Mouse (Mus musculus) splenic B cell, adult 2 months (primary cell): ENCODE data around the gene H2-Oa.

Experiments used
- DNase-seq: peaks from one replicate; pipeline ENCODE4 v3.0.0-alpha.2; 2011; ENCODE audit warnings: low read depth, low spot score
- H3K27me3 ChIP-seq: 2 replicates; pipeline ENCODE4 v1.6.1; 2012; ENCODE audit warnings: mild to moderate bottlenecking, low read length, moderate library complexity, mixed read lengths; ENCODE audit not compliant: control insufficient read depth, poor library complexity, insufficient read depth, severe bottlenecking
- H3K36me3 ChIP-seq: 2 replicates; pipeline ENCODE4 v1.6.1; 2012; ENCODE audit warnings: mild to moderate bottlenecking, low read length, moderate library complexity, mixed read lengths; ENCODE audit not compliant: control insufficient read depth, poor library complexity, insufficient read depth, severe bottlenecking

The H2-Oa gene

GRCm38 (mm10) chr17:34109038-34109805 lies 17.1 kb downstream of the H2-Oa start:
- DNase-seq, result peak; percentile 72
- peaks cover 30% of the 10 kb centered on the region for H3K36me3 ChIP-seq
- no peaks in the 10 kb centered on the region for H3K27me3 ChIP-seq

GRCm38 (mm10) chr17:34109806-34110195 lies 17.7 kb downstream of the H2-Oa start:
- peaks cover 35% of the 10 kb centered on the region for H3K36me3 ChIP-seq
- DNase-seq, result no peak
- H3K27me3 ChIP-seq, result no peaks in the 10 kb centered on the region

GRCm38 (mm10) chr17:34110309-34110708 lies 18.2 kb downstream of the H2-Oa start:
- Histone ChIP-seq H3K27me3 (no peaks in the 10 kb centered on the region), H3K36me3 (peaks cover 40% of the 10 kb centered on the region)
- no peak for DNase-seq

- DNase-seq, result no peak
- peaks cover 63% of the 10 kb centered on the region for H3K36me3 ChIP-seq
- H3K27me3 ChIP-seq, result no peaks in the 10 kb centered on the region
Observed at GRCm38 (mm10) chr17:34114114-34114513, 22.0 kb downstream of the H2-Oa start.

GRCm38 (mm10) chr17:34116736-34117370 lies 24.7 kb downstream of the H2-Oa start:
- no peaks in the 10 kb centered on the region for H3K27me3 ChIP-seq
- H3K36me3 ChIP-seq, result peaks cover 55% of the 10 kb centered on the region
- DNase-seq, result peak; percentile 71

GRCm38 (mm10) chr17:34117421-34118112 lies 25.4 kb downstream of the H2-Oa start:
- H3K27me3 ChIP-seq, result no peaks in the 10 kb centered on the region
- H3K36me3 ChIP-seq, result peaks cover 49% of the 10 kb centered on the region
- peak; percentile 66 for DNase-seq

GRCm38 (mm10) chr17:34118113-34118872 lies 26.2 kb downstream of the H2-Oa start:
- peak; percentile 59 for DNase-seq
- Histone ChIP-seq H3K36me3 (peaks cover 41% of the 10 kb centered on the region), H3K27me3 (no peaks in the 10 kb centered on the region)

- no peak for DNase-seq
- H3K36me3 ChIP-seq, result peaks cover 36% of the 10 kb centered on the region
- no peaks in the 10 kb centered on the region for H3K27me3 ChIP-seq
Observed at GRCm38 (mm10) chr17:34118873-34119248, 26.7 kb downstream of the H2-Oa start.

GRCm38 (mm10) chr17:34119249-34120179 lies 27.4 kb downstream of the H2-Oa start, which contains the start of gene H2-DMa:
H2-DMa (plus strand) TSS chr17:34119541.
- Histone ChIP-seq H3K27me3 (no peaks in the 10 kb centered on the region), H3K36me3 (peaks cover 32% of the 10 kb centered on the region)
- DNase-seq, result peak; percentile 99

- H3K27me3 ChIP-seq, result no peaks in the 10 kb centered on the region
- peaks cover 24% of the 10 kb centered on the region for H3K36me3 ChIP-seq
- peak; percentile 79 for DNase-seq
Observed at GRCm38 (mm10) chr17:34120180-34120723, 28.1 kb downstream of the H2-Oa start.

- Histone ChIP-seq H3K36me3 (peaks cover 19% of the 10 kb centered on the region), H3K27me3 (no peaks in the 10 kb centered on the region)
- DNase-seq, result peak; percentile 79
Observed at GRCm38 (mm10) chr17:34120814-34121171, 28.7 kb downstream of the H2-Oa start.

GRCm38 (mm10) chr17:34121172-34121878 lies 29.2 kb downstream of the H2-Oa start:
- Histone ChIP-seq H3K36me3 (peaks cover 15% of the 10 kb centered on the region), H3K27me3 (no peaks in the 10 kb centered on the region)
- peak; percentile 73 for DNase-seq

GRCm38 (mm10) chr17:34121879-34122187 lies 29.7 kb downstream of the H2-Oa start:
- Histone ChIP-seq H3K27me3 (no peaks in the 10 kb centered on the region), H3K36me3 (peaks cover 10% of the 10 kb centered on the region)
- peak; percentile 73 for DNase-seq
